Mouse (Mus musculus) forebrain, embryonic 11.5 days (tissue): ENCODE results near the gene Gm11938. TPM values are rescaled to one million over a fixed set of nuclear protein-coding genes. Genes with fewer than 3 reads are reported as not detected.
"Not testable (repeated sequence)": the region's sequence is repeated elsewhere in the genome, so short reads cannot be mapped to it uniquely, and the experiment has no call there.

ENCODE experiments used
- ATAC-seq: fragments of 200-750 bp; cut with Nextera tagmentation; replicated peaks from 2 replicates; pipeline ENCODE4 v1.8.0; 2017; ENCODE audit warnings: moderate TSS enrichment; ENCODE audit not compliant: low FRiP score
- DNase-seq: peaks from one replicate; pipeline ENCODE4 v3.0.0-alpha.2; 2017; ENCODE audit warnings: low spot score
- H3K27ac ChIP-seq: fragments of 300-500 bp; sonication (generic); 2 replicates; pipeline ENCODE4 v1.5.1; 2014; ENCODE audit warnings: low read depth, low read length
- H3K27me3 ChIP-seq: fragments of 300-500 bp; sonication (generic); 2 replicates; pipeline ENCODE4 v1.6.1; 2014; ENCODE audit warnings: mild to moderate bottlenecking, low read length, mixed read lengths; ENCODE audit not compliant: control insufficient read depth, insufficient read depth
- H3K36me3 ChIP-seq: fragments of 300-500 bp; sonication (generic); 2 replicates; pipeline ENCODE4 v1.6.1; 2014; ENCODE audit warnings: mild to moderate bottlenecking, low read length, moderate library complexity, mixed read lengths; ENCODE audit not compliant: control insufficient read depth, insufficient read depth
- H3K4me1 ChIP-seq: fragments of 300-500 bp; sonication (generic); replicated peaks from 2 replicates; pipeline ENCODE4 v1.6.1; 2014; ENCODE audit warnings: low read length, mixed read lengths; ENCODE audit not compliant: control insufficient read depth, insufficient read depth
- H3K4me2 ChIP-seq: fragments of 300-500 bp; sonication (generic); 2 replicates; pipeline ENCODE4 v1.6.1; 2014; ENCODE audit warnings: low read depth, mild to moderate bottlenecking, low read length, moderate library complexity, mixed read lengths; ENCODE audit not compliant: severe bottlenecking
- H3K4me3 ChIP-seq: fragments of 300-500 bp; sonication (generic); 2 replicates; pipeline ENCODE4 v1.5.1; 2014; ENCODE audit warnings: low read depth, low read length
- H3K9ac ChIP-seq: fragments of 300-500 bp; sonication (generic); 2 replicates; pipeline ENCODE4 v1.6.1; 2014; ENCODE audit warnings: low read length
- H3K9me3 ChIP-seq: fragments of 300-500 bp; sonication (generic); 2 replicates; pipeline ENCODE4 v1.6.1; 2016; ENCODE audit warnings: low read length, mixed read lengths; ENCODE audit not compliant: control insufficient read depth
- WGBS: fragments of 180-500 bp; shearing (Covaris S2); extraction: QIAGEN DNeasy Blood & Tissue Kit; methylation state at CpG from one replicate; pipeline ENCODE4 v1.1.7; 2014; 5-methylcytosine and 5-hydroxymethylcytosine counted together
- polyA plus RNA-seq: library from polyadenylated mRNA; unstranded; fragments of >200 nt; fragmentation: Nextera tagmentation; extraction: Ambion mirVana; gene quantifications from 2 replicates; pipeline ENCODE4 v1.2.1, GENCODE M21; 2014

Gm11938 gene
- polyA plus RNA-seq, 1 experiment from 2014 or later: not detected

DNA sequence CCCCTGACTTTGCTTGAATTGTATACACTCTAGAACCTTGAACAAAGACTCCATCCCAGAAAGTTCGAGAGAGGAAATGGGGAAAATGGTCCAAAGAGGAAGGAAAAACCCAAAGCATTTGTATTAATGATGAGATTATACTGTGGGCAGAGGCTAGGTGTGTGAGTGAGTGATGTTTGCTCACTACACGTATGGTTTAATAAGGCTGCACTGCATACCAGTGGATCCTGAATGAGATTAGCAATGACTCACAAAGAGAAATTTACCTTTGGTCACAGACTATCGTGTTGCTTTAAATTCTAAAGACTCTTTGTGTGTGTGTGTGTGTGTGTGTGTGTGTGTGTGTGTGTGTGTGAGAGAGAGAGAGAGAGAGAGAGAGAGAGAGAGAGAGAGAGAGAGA, 27.8 kb upstream of the Gm11938 start:
- no peak for ATAC-seq

DNA sequence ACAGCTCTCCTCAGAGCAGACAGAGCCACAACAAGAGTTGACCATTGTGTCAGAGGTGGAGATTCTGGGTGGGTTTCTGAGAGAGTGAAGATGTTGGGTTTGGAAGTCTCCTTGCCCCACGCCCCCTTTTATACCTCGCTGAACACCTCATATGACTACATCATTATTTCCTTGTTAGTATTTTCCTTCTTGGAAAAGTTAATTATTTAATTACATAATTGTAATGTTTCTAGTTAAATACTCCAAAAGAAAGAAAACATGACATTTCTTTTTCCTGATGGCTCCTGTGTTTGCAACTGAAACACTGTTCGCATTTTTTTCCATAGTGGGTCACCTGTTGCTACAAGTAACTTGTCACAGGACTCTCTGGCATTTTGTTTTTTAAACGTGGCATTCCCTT, 25.0 kb upstream of the Gm11938 start, which contains the start of gene Krtap4-1:
Gene Krtap4-1 (minus strand): TSS at position 101 of the 400 bp plus-strand sequence.
- H3K4me2 ChIP-seq: no peak within 1 kb of the TSS

More for the DNA sequence above, 27.8 kb upstream of the Gm11938 start:
- no peaks in the 10 kb centered on the region for H3K9me3 ChIP-seq
- no peak overlapping the region for H3K4me2 ChIP-seq
- no peak overlapping the region for H3K27ac ChIP-seq
- no peaks in the 10 kb centered on the region for H3K4me1 ChIP-seq
- no peak overlapping the region for H3K4me3 ChIP-seq
- H3K9ac ChIP-seq: no peak overlapping the region
- H3K27me3 ChIP-seq: no peaks in the 10 kb centered on the region
- WGBS: 75% methylated on average over 3 of the region's 3 CpGs
- no peaks in the 10 kb centered on the region for H3K36me3 ChIP-seq
- DNase-seq: no peak

DNA sequence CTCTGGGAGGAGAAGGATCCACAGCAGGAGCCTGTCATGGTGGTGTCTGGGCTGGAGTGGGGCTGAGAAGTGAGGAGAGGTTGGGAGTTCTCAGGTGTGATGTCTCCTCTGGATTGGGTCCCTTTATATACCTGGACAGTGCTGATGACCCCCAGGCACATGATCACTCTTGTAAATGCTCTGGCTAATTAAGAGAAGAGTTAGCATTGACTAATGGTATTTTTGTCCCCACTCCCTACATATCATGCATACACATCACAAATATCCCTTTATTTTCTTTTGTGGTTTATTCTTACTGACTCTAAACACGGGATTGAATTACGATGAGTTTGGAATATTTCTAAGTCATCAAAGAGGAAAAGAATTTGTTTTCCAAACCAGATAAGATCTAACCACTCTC, 17.2 kb upstream of the Gm11938 start, which contains the start of gene Gm11562:
Gene Gm11562 (minus strand): TSS at position 101 of the 400 bp plus-strand sequence.
- ATAC-seq (no peak), DNase-seq (no peak)
- no peak within 1 kb of the TSS for H3K27ac ChIP-seq
- H3K27me3 ChIP-seq: no peaks in the 10 kb centered on the region
- no peaks in the 10 kb centered on the region for H3K36me3 ChIP-seq
- H3K9me3 ChIP-seq: no peaks in the 10 kb centered on the region
- H3K4me2 ChIP-seq: no peak within 1 kb of the TSS
- no peak within 1 kb of the TSS for H3K4me3 ChIP-seq
- H3K4me1 ChIP-seq: no peaks in the 10 kb centered on the region
- WGBS: 89% methylated on average over 2 of the region's 2 CpGs
- no peak within 1 kb of the TSS for H3K9ac ChIP-seq

More for the DNA sequence above, 25.0 kb upstream of the Gm11938 start, which contains the start of gene Krtap4-1:
- 82% methylated on average over 4 of the region's 4 CpGs for WGBS
- Histone ChIP-seq H3K36me3 (no peaks in the 10 kb centered on the region), H3K4me3 (no peak within 1 kb of the TSS), H3K9me3 (no peaks in the 10 kb centered on the region), H3K4me1 (no peaks in the 10 kb centered on the region), H3K9ac (no peak within 1 kb of the TSS), H3K27me3 (no peaks in the 10 kb centered on the region), H3K27ac (no peak within 1 kb of the TSS)
- DNase-seq: no peak
- ATAC-seq: no peak

DNA sequence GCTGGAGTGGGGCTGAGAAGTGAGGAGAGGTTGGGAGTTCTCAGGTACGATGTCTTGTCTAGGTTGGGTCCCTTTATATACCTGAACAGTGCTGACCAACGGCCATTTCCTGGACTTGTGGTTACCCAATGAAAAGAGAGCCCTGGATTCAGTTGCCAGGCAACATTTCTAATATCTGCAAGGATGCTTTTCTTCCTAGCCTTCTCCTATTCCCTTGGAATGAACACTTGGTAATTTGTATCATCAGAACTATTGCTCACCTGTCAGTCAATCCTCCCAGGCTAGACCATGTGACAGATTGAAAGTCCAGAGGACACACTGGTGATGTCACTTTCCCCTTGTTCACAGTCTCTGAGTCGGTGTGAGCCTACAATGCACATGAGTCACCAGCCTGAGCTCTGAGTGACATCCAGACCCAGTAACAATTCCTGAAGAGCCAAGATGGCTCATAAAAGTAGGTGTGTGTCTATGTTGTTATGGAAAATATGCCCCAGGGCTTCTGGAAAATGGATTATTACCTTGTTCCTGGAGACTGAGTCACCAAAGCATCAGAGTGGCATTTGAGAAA, 11.8 kb upstream of the Gm11938 start, which contains the start of gene Krtap2-4:
Gene Krtap2-4 (minus strand): TSS at position 51 of the 568 bp plus-strand sequence.
- 72% methylated on average over 3 of the region's 3 CpGs for WGBS
- Histone ChIP-seq H3K4me1 (no peaks in the 10 kb centered on the region), H3K27ac (no peak within 1 kb of the TSS), H3K27me3 (no peaks in the 10 kb centered on the region), H3K36me3 (no peaks in the 10 kb centered on the region), H3K9me3 (no peaks in the 10 kb centered on the region), H3K9ac (no peak within 1 kb of the TSS), H3K4me3 (no peak within 1 kb of the TSS), H3K4me2 (no peak within 1 kb of the TSS)
- ATAC-seq (no peak), DNase-seq (no peak)

DNA sequence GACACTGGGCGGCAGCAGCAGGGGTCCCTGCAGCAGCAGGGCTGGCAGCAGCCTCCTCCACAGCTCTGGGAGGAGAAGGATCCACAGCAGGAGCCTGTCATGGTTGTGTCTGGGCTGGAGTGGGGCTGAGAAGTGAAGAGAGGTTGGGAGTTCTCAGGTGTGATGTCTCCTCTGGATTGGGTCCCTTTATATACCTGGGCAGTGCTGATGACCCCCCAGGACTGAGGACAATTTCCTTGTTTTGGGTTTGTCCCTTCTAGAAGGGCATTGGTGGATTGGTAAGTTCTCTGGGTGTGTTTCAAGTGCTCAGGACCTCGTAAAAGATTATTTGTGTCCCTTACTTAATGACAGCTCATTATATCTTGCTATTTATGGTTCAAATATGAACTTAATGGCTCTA, 7.0 kb upstream of the Gm11938 start, which contains the start of gene Gm11937:
Gene Gm11937 (minus strand): TSS at position 101 of the 400 bp plus-strand sequence.
- not testable (repeated sequence) for H3K9me3 ChIP-seq, DNase-seq, H3K36me3 ChIP-seq, ATAC-seq, H3K4me2 ChIP-seq, H3K27me3 ChIP-seq, H3K9ac ChIP-seq, H3K4me3 ChIP-seq, H3K27ac ChIP-seq, H3K4me1 ChIP-seq
- WGBS: 78% methylated on average over 1 of the region's 2 CpGs

DNA sequence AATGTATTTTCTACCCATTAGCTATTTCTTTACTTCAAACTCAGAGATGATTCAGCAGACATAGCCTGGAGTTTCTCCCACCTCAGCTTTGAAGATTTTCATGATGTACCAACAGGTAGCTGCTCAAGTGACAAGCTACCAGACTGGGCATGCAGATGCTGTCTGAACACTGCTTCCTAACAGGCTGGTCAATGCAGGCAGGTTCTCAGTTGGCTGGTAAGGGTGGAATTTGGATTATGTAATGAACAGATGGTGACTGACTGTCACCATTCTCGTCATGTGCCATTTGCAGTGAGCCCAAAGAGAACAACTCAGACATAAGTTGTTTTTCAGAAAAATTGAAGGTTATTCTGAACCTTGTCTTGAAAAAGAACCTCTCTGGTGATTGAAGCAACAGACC, 6.0 kb upstream of the Gm11938 start:
- WGBS: 78% methylated on average over 1 of the region's 1 CpGs
- H3K27ac ChIP-seq: no peak overlapping the region
- ATAC-seq (no peak), DNase-seq (no peak)
- no peaks in the 10 kb centered on the region for H3K27me3 ChIP-seq
- H3K4me1 ChIP-seq: no peaks in the 10 kb centered on the region
- H3K9ac ChIP-seq: no peak overlapping the region
- no peak overlapping the region for H3K4me2 ChIP-seq
- no peak overlapping the region for H3K4me3 ChIP-seq
- H3K36me3 ChIP-seq: no peaks in the 10 kb centered on the region
- H3K9me3 ChIP-seq: no peaks in the 10 kb centered on the region

DNA sequence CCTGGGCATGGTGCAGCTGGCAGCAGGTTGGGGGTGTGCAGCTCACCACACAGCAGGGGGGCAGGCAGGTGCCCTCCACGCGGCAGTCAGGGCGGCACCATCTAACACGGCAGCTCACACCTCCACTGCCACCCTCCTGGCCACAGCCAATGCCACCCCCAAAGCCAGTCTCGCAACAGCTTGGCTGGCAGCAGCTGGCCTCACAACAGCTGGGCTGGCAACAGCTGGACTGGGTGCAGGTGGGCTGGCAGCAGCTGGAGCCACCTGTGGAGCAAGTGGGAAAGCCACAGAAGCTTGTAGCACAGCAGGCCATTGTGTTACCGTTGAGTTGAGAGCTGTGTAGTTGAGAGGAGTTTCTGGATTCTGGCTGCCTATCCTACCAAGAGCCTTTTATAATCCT, 5.4 kb downstream of the Gm11938 start, which contains the start of gene Krtap9-3:
Gene Krtap9-3 (minus strand): TSS at position 364 of the 400 bp plus-strand sequence.
- H3K9me3 ChIP-seq, ATAC-seq, H3K4me2 ChIP-seq, H3K9ac ChIP-seq, H3K4me3 ChIP-seq, H3K4me1 ChIP-seq, H3K27ac ChIP-seq, H3K27me3 ChIP-seq, H3K36me3 ChIP-seq, DNase-seq: not testable (repeated sequence)
- 80% methylated on average over 6 of the region's 6 CpGs for WGBS

DNA sequence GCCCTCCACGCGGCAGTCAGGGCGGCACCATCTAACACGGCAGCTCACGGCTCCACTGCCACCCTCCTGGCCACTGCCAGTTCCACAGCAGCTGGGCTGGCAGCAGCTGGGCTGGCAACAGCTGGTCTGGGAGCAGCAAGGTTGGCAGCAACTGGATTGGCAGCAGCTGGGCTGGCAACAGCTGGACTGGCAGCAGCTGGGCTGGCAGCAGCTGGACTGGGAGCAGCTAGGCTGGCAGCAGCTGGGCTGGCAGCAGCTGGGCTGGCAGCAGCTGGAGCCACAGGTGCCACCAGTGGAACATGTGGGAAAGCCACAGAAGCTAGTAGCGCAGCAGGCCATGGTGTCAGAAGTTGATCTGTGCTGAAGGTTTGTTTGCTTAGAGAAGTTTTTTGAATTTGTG, 12.1 kb downstream of the Gm11938 start, which contains the start of gene Krtap1-3:
Gene Krtap1-3 (minus strand): TSS at position 359 of the 400 bp plus-strand sequence.
- Histone ChIP-seq H3K4me2 (no peak within 1 kb of the TSS), H3K4me1 (no peaks in the 10 kb centered on the region), H3K9me3 (no peaks in the 10 kb centered on the region), H3K27ac (no peak within 1 kb of the TSS), H3K9ac (no peak within 1 kb of the TSS), H3K36me3 (no peaks in the 10 kb centered on the region), H3K4me3 (no peak within 1 kb of the TSS), H3K27me3 (no peaks in the 10 kb centered on the region)
- ATAC-seq (no peak), DNase-seq (no peak)
- 87% methylated on average over 6 of the region's 6 CpGs for WGBS

DNA sequence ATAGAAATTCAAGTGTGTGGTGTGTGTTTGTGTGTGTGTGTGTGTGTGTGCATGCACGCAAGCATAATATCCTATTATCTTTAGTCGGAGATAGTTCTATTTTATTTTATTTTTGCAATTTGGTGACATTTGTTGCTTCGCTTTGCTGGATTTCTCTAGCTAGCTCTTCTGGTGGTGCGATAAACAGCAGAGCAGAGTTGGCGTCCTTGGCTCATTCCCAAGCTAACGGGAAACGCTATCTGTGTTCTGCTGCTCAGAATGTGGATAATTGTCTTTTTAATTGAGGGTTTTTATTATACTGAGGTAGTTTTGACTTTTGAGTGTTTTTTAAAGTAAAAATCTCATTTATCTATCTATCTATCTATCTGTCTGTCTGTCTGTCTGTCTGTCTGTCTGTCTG, 18.0 kb downstream of the Gm11938 start:
- WGBS: 95% methylated on average over 7 of the region's 7 CpGs
- H3K4me1 ChIP-seq: no peaks in the 10 kb centered on the region
- ATAC-seq (no peak), DNase-seq (no peak)
- no peaks in the 10 kb centered on the region for H3K27me3 ChIP-seq
- no peak overlapping the region for H3K9ac ChIP-seq
- no peak overlapping the region for H3K4me3 ChIP-seq
- no peaks in the 10 kb centered on the region for H3K9me3 ChIP-seq
- no peak overlapping the region for H3K4me2 ChIP-seq
- H3K36me3 ChIP-seq: no peaks in the 10 kb centered on the region
- no peak overlapping the region for H3K27ac ChIP-seq
